Mouse (Mus musculus) hindbrain, embryonic 15.5 days (tissue): ENCODE measurements at regions not wholly inside any gene's neighbourhood (a gene's known extent, or its start where the extent isn't known, plus 50 kb on each side); places are given as distances from the start of the nearest gene placed in this dataset.
A peak's percentile ranks its signal among the peaks of the same experiment; 100 is the strongest.

ENCODE experiments used
- ATAC-seq: fragments of 200-750 bp; cut with Nextera tagmentation; 2 replicates; pipeline ENCODE4 v1.8.0; 2017; ENCODE audit warnings: low read depth, moderate number of reproducible peaks, moderate TSS enrichment; ENCODE audit not compliant: low FRiP score
- H3K27ac ChIP-seq: fragments of 300-500 bp; sonication (generic); replicated peaks from 2 replicates; pipeline ENCODE4 v1.5.1; 2015; ENCODE audit warnings: mild to moderate bottlenecking, inconsistent platforms
- H3K27me3 ChIP-seq: fragments of 300-500 bp; sonication (generic); 2 replicates; pipeline ENCODE4 v1.6.1; 2015; ENCODE audit warnings: control low read depth, inconsistent platforms
- H3K36me3 ChIP-seq: fragments of 300-500 bp; sonication (generic); 2 replicates; pipeline ENCODE4 v1.6.1; 2015; ENCODE audit warnings: control low read depth, inconsistent platforms
- H3K4me1 ChIP-seq: fragments of 300-500 bp; sonication (generic); replicated peaks from 2 replicates; pipeline ENCODE4 v1.6.1; 2015; ENCODE audit warnings: control low read depth, inconsistent platforms
- H3K4me2 ChIP-seq: fragments of 300-500 bp; sonication (generic); 2 replicates; pipeline ENCODE4 v1.6.1; 2015; ENCODE audit warnings: moderate library complexity, mild to moderate bottlenecking, inconsistent platforms
- H3K4me3 ChIP-seq: fragments of 300-500 bp; sonication (generic); 2 replicates; pipeline ENCODE4 v1.5.1; 2015; ENCODE audit warnings: mild to moderate bottlenecking, inconsistent platforms
- H3K9ac ChIP-seq: fragments of 300-500 bp; sonication (generic); 2 replicates; pipeline ENCODE4 v1.6.1; 2015; ENCODE audit warnings: inconsistent platforms
- H3K9me3 ChIP-seq: fragments of 300-500 bp; sonication (generic); 2 replicates; pipeline ENCODE4 v1.6.1; 2016; ENCODE audit warnings: control low read depth, inconsistent platforms
- WGBS: fragments of 180-500 bp; shearing (Covaris S2); methylation state at CpG from one replicate; pipeline ENCODE4 v1.1.7; 2015; 5-methylcytosine and 5-hydroxymethylcytosine counted together

DNA sequence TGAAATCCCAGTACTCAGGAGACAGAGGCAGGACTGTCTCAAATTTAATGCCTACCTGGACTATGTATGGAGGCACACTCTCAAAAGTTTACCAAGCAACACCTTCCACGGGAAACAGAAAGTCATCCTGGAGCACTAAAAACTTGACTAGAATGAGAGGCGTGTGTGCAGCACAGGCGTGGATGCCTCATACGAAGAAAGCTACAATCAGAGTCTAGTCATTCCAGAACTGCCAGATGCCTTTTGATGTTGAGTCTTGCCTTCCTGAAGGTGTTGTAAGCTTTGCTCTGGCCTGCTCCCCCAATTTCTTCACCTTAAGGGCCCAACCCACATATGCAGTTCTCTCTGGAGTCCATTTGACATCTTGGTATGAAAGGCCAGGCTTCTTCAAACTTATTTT is 356.0 kb downstream of the Rnf144a start:
- H3K4me1 ChIP-seq = no peaks in the 10 kb centered on the region
- WGBS = 98% methylated on average over 4 of the region's 4 CpGs

DNA sequence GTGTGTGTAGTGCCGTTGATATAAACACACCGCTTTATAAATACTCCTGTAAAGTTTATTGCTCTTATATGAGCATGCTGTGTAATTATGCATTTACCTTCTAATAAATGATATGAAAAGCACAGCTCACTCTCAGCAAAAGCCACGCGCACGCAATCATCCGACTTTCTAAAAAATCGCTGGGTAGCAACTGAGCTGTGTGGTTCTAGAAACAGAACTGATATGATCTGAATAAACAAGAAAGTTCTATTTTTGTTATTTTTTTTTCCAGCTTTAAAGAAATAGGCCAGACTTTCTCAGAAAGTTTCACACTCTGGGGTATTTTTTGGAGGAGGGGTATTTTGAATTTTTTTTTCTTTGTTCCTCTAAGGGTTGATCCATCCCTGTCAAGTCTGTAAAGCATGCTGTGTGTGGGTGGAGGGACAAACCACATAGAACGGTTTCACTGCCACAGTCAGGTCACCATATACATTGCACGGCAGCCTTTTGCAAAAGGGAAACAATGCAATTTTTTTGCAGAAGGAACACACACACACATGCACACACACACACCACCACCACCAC is 357.5 kb downstream of the Rnf144a start:
- H3K9ac ChIP-seq = no peak overlapping the region
- H3K4me2 ChIP-seq = no peak overlapping the region
- no peaks in the 10 kb centered on the region for H3K4me1 ChIP-seq
- no peaks in the 10 kb centered on the region for H3K36me3 ChIP-seq
- no peak overlapping the region for H3K4me3 ChIP-seq
- no peak for ATAC-seq
- 73% methylated on average over 9 of the region's 9 CpGs for WGBS
- no peak overlapping the region for H3K27ac ChIP-seq
- no peaks in the 10 kb centered on the region for H3K27me3 ChIP-seq
- no peaks in the 10 kb centered on the region for H3K9me3 ChIP-seq

More for the DNA sequence above, 356.0 kb downstream of the Rnf144a start:
- Histone ChIP-seq H3K9ac (no peak overlapping the region), H3K36me3 (no peaks in the 10 kb centered on the region), H3K4me2 (no peak overlapping the region), H3K9me3 (no peaks in the 10 kb centered on the region), H3K4me3 (no peak overlapping the region), H3K27me3 (no peaks in the 10 kb centered on the region), H3K27ac (no peak overlapping the region)
- ATAC-seq = no peak

DNA sequence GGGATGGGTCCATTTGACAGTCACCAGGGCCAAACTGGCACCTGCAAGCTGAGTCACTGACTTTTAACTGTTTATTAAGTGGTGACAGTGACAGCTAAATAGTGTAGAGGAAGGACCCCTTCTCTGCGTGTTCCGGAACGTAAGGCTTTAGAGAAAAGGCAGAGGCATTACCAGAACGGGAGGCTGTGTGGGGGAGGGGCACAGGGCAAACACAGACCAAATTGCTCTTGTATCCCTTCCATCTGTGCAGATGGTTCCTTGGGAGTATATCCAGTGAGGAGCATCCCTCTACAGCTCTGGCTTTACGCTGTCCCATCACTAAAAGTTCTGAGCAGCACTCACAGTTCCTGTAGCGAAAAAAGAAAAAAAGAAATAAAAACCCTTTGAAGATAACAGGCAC is 368.1 kb downstream of the Rnf144a start:
- Histone ChIP-seq H3K9me3 (no peaks in the 10 kb centered on the region), H3K4me3 (no peak overlapping the region), H3K4me1 (no peaks in the 10 kb centered on the region), H3K27ac (no peak overlapping the region), H3K9ac (no peak overlapping the region), H3K4me2 (no peak overlapping the region), H3K27me3 (no peaks in the 10 kb centered on the region), H3K36me3 (no peaks in the 10 kb centered on the region)
- ATAC-seq = no peak
- 87% methylated on average over 6 of the region's 6 CpGs for WGBS

DNA sequence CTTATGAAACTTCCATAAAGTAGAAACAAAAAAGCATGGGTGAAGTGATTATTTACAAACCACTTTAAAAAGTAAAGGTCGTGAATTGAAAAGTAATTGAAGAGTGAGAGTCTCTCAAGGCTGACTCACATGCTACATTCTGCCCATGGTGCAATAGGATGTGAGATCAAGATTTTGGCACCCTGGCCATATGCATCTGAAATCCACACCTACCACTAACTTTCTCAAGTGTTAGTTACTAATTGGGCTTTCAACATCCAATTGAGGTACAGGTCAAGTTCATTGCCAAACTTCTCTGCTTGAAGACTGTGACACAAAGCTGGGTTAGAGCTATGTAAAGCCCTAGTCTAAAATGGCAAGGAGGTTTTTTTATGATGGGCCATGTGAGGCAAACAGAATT is 369.7 kb downstream of the Rnf144a start:
- no peak overlapping the region for H3K4me2 ChIP-seq
- no peak for ATAC-seq
- no peaks in the 10 kb centered on the region for H3K4me1 ChIP-seq
- no peak overlapping the region for H3K27ac ChIP-seq
- no peaks in the 10 kb centered on the region for H3K27me3 ChIP-seq
- H3K4me3 ChIP-seq = no peak overlapping the region
- H3K9ac ChIP-seq = no peak overlapping the region
- 98% methylated on average over 1 of the region's 1 CpGs for WGBS
- H3K9me3 ChIP-seq = no peaks in the 10 kb centered on the region
- no peaks in the 10 kb centered on the region for H3K36me3 ChIP-seq

DNA sequence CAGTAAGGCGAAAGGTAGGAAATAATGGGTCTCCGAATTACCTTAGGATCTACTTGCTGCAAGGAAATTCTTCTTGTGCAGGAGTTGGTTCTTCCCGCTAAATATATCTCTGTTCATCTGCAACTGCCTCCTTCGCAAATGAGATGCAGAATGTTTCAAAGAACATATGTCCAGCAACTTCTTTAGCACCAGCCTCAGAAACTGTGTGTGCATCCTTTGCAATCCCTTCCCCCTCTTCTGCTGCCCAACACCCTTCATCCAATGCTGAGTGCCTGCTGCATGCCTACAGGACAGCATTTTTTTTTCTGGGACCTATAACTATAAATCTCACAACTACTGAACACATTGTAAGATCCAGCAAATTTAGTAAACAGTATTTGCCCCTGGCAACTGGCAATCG is 402.1 kb downstream of the Rnf144a start:
- H3K4me2 ChIP-seq = no peak overlapping the region
- 86% methylated on average over 5 of the region's 5 CpGs for WGBS
- H3K4me3 ChIP-seq = no peak overlapping the region
- no peaks in the 10 kb centered on the region for H3K9me3 ChIP-seq
- H3K27ac ChIP-seq = no peak overlapping the region
- H3K9ac ChIP-seq = no peak overlapping the region
- H3K27me3 ChIP-seq = no peaks in the 10 kb centered on the region
- H3K36me3 ChIP-seq = no peaks in the 10 kb centered on the region
- no peak for ATAC-seq
- H3K4me1 ChIP-seq = no peaks in the 10 kb centered on the region

DNA sequence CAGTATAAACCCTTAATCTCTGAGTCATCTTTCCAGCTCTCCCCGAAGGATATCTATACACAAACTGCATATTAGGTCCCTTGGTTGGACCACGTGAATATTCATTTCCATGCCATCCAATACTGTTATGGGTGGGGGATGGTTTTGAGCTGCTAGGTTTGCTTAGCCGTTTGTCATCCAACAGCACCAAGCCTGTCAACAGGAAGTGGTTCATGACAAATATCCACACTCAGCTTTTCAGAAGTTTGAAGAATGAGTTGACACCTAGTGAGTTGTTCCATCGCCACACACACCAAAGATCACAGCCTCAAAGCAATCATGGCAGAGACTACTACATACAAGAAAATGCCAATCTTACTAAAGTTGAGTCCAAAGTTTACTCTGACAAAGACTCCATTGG is 421.0 kb downstream of the Rnf144a start:
- Histone ChIP-seq H3K4me3 (no peak overlapping the region), H3K9ac (no peak overlapping the region), H3K4me1 (no peaks in the 10 kb centered on the region), H3K9me3 (no peaks in the 10 kb centered on the region), H3K27me3 (no peaks in the 10 kb centered on the region), H3K27ac (no peak overlapping the region), H3K4me2 (no peak overlapping the region), H3K36me3 (no peaks in the 10 kb centered on the region)
- ATAC-seq = no peak
- WGBS = 90% methylated on average over 4 of the region's 4 CpGs

DNA sequence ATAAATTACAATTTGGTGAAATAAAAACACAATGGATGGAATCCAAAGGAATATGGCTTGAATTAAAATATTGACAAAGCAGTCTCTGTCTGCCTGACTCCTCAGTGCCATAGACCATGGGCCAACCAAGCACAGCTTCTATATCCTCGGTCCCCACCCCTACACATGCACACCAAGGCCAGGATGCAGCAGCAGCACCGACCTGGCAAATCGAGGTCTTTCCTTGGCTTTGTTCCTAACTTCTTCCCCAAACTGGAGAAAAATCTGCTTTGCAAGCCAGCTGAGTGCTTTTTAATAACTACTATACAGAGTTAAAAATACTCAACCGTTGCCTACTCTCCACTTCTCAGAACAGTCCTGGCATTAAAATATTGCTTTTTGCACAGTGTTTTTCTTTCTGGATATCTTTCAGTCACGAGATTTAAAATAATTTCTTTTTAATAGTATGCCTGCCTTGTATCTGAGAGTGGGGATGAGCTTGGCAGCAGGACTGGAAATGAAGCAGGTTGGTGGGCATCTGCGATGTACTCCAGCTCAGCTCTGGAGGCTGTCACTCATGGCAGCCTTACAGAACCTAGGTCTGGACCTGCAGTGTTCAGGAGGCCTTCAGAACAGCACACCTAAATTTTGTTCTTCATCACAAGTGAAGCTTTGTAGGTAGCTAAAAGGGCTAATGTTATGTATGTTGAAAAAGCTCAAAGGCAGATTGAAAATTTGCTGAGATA is 423.1 kb downstream of the Rnf144a start:
- Histone ChIP-seq H3K4me2 (no peak overlapping the region), H3K9me3 (no peaks in the 10 kb centered on the region), H3K27ac (no peak overlapping the region), H3K27me3 (no peaks in the 10 kb centered on the region), H3K4me3 (no peak overlapping the region), H3K36me3 (no peaks in the 10 kb centered on the region), H3K9ac (no peak overlapping the region), H3K4me1 (no peaks in the 10 kb centered on the region)
- WGBS = 80% methylated on average over 6 of the region's 6 CpGs
- no peak for ATAC-seq

GRCm38 (mm10) chr12:25982545-25982944 is 432.5 kb downstream of the Rnf144a start:
- WGBS = 92% methylated on average over 4 of the region's 4 CpGs
- H3K4me3 ChIP-seq = no peak overlapping the region

GRCm38 (mm10) chr12:25978335-25978734 is 436.7 kb downstream of the Rnf144a start:
- H3K4me3 ChIP-seq = no peak overlapping the region
- H3K9ac ChIP-seq = no peak overlapping the region
- no peaks in the 10 kb centered on the region for H3K27me3 ChIP-seq
- WGBS = 90% methylated on average over 5 of the region's 5 CpGs
- H3K9me3 ChIP-seq = no peaks in the 10 kb centered on the region
- H3K27ac ChIP-seq = no peak overlapping the region
- ATAC-seq = no peak
- no peaks in the 10 kb centered on the region for H3K36me3 ChIP-seq
- H3K4me1 ChIP-seq = no peaks in the 10 kb centered on the region
- H3K4me2 ChIP-seq = no peak overlapping the region

More at GRCm38 (mm10) chr12:25982545-25982944, 432.5 kb downstream of the Rnf144a start:
- no peaks in the 10 kb centered on the region for H3K27me3 ChIP-seq
- no peak overlapping the region for H3K27ac ChIP-seq
- no peaks in the 10 kb centered on the region for H3K4me1 ChIP-seq
- no peak overlapping the region for H3K4me2 ChIP-seq
- no peaks in the 10 kb centered on the region for H3K9me3 ChIP-seq
- no peak for ATAC-seq
- H3K36me3 ChIP-seq = no peaks in the 10 kb centered on the region
- H3K9ac ChIP-seq = no peak overlapping the region

DNA sequence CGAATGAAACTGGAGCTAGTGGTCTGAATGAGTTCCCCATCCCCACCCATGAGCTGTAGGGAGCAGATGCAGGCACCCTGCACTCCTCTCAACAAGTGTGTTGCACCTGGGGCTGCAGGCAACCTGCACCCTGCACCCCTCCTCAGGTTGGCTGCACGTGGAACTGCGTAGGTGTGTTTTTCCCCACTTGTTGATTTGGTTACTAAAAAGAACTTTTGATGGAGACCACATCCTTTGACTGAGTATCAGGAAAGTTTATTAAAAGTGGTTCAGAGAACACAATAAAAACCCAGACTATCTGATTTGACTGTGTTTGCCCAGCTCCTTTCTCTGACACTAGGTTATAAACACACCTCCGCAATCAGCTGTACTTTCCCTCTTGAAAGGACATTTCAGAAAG is 456.5 kb downstream of the Rnf144a start:
- Histone ChIP-seq H3K4me2 (no peak overlapping the region), H3K9me3 (no peaks in the 10 kb centered on the region), H3K4me3 (no peak overlapping the region), H3K27me3 (no peaks in the 10 kb centered on the region), H3K4me1 (no peaks in the 10 kb centered on the region), H3K27ac (no peak overlapping the region), H3K9ac (no peak overlapping the region), H3K36me3 (no peaks in the 10 kb centered on the region)
- WGBS = 90% methylated on average over 4 of the region's 4 CpGs
- ATAC-seq = no peak

DNA sequence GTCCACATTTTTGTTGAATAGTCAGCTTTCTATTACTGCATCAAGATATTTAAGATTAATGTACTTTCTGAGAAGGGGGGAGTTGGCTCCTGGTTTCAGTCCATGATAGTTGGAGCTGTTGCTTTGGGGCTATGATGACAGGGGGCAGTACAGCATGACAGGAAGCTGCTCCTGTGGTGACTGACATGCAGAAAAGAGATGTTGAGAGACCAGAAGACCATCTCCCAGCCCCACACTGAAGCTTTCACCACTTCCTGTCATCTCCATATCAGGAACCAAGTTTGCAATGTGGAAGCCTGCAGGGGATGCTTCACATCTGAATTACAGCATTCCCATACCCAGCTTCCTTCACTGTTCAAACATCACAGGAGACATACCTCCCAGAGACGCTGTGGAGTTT is 457.5 kb downstream of the Rnf144a start:
- Histone ChIP-seq H3K36me3 (no peaks in the 10 kb centered on the region), H3K27ac (no peak overlapping the region), H3K9me3 (no peaks in the 10 kb centered on the region), H3K4me1 (no peaks in the 10 kb centered on the region), H3K4me3 (no peak overlapping the region), H3K4me2 (no peak overlapping the region), H3K27me3 (no peaks in the 10 kb centered on the region), H3K9ac (no peak overlapping the region)
- no peak for ATAC-seq
- WGBS = 97% methylated on average over 1 of the region's 1 CpGs

GRCm38 (mm10) chr12:25947107-25947506 is 467.9 kb downstream of the Rnf144a start:
- no peaks in the 10 kb centered on the region for H3K4me1 ChIP-seq
- no peak overlapping the region for H3K4me2 ChIP-seq
- H3K9me3 ChIP-seq = no peaks in the 10 kb centered on the region
- 81% methylated on average over 7 of the region's 7 CpGs for WGBS
- H3K4me3 ChIP-seq = no peak overlapping the region
- ATAC-seq = peak; percentile 27; the same call in 1 of the 2 replicates
- H3K9ac ChIP-seq = no peak overlapping the region
- H3K27ac ChIP-seq = no peak overlapping the region
- H3K27me3 ChIP-seq = no peaks in the 10 kb centered on the region
- H3K36me3 ChIP-seq = no peaks in the 10 kb centered on the region

GRCm38 (mm10) chr12:25946121-25946520 is 468.9 kb downstream of the Rnf144a start:
- Histone ChIP-seq H3K9me3 (no peaks in the 10 kb centered on the region), H3K4me3 (no peak overlapping the region), H3K4me1 (no peaks in the 10 kb centered on the region), H3K36me3 (no peaks in the 10 kb centered on the region), H3K27me3 (no peaks in the 10 kb centered on the region), H3K4me2 (no peak overlapping the region), H3K9ac (no peak overlapping the region), H3K27ac (no peak overlapping the region)
- ATAC-seq = no peak
- WGBS = 78% methylated on average over 3 of the region's 3 CpGs
